Mouse (Mus musculus): Measurements from ENCODE around the gene Arrdc2. TPM values are rescaled to one million over a fixed set of nuclear protein-coding genes. Genes with fewer than 3 reads are reported as not detected.

Arrdc2 gene
- polyA plus RNA-seq, 1 experiment: 19.8 TPM

DNA sequence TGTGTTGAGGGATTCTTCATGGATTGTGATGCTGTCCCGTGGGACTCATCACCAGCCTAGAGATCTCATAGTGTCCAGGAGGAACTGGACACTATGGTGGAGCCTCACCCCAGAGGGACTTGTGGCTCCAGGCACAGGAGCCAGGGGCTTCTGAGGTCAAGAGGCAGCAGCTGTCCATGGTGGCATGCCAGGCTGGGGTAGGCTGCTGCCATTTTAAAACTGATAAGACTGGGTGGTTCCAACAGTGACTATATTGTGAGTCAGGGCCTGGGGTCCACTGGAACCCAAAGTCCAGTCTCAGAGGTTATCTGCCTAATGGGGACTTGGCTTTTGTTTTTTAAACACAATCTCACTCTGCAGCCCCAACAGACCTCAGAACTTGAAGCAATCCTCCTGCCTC is 37.7 kb downstream of the Arrdc2 start:
- TF ChIP-seq CTCF (conservative IDR thresholded peaks at IDR 0.05; ENCODE audit: insufficient read depth, insufficient read length, low read depth, low read length) (no peak), POLR2A (IDR thresholded peaks at IDR 0.05; ENCODE audit: low read depth, low read length) (no peak)
- no peak overlapping the region for H3K4me3 ChIP-seq (ENCODE audit: insufficient read depth, low read depth, low read length)
- H3K27ac ChIP-seq (ENCODE audit: insufficient read depth, low read depth, low read length): no peak overlapping the region
- DNase-seq: no peak
- no peaks in the 10 kb centered on the region; the same call in 1 of the 2 replicates for H3K4me1 ChIP-seq (ENCODE audit: control insufficient read depth, insufficient read depth, low read length)
- 79% methylated on average over 1 of the region's 1 CpGs for WGBS
- H3K36me3 ChIP-seq (ENCODE audit: control insufficient read depth, insufficient read depth, low read length): no peaks in the 10 kb centered on the region
- H3K27me3 ChIP-seq (replicated peaks; ENCODE audit: control insufficient read depth, insufficient read depth, low read length): no peaks in the 10 kb centered on the region

DNA sequence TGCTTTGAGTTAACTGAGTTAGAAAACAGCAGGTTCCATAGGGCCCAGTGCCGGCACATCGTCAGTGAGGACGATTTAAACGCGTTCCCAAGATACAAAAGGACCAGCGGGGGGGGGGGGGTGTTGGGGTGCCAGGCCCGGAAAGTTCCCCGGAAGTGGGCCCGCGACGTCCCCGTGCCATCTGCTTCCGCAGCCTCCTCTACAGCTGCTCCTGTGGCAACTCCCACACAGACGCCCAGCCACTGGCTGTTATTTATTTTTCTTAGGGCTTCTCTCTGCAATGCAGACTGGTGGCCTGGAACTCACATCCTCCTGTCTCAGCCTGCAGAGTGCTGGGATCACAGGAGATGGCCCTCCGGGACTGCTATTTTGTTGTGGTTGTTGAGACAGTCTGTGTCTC is 38.4 kb downstream of the Arrdc2 start:
- H3K4me3 ChIP-seq (ENCODE audit: insufficient read depth, low read depth, low read length): no peak overlapping the region
- H3K36me3 ChIP-seq (ENCODE audit: control insufficient read depth, insufficient read depth, low read length): no peaks in the 10 kb centered on the region
- no peak for DNase-seq
- no peaks in the 10 kb centered on the region for H3K27me3 ChIP-seq (replicated peaks; ENCODE audit: control insufficient read depth, insufficient read depth, low read length)
- TF ChIP-seq POLR2A (IDR thresholded peaks at IDR 0.05; ENCODE audit: low read depth, low read length) (no peak), CTCF (conservative IDR thresholded peaks at IDR 0.05; ENCODE audit: insufficient read depth, insufficient read length, low read depth, low read length) (no peak)
- no peaks in the 10 kb centered on the region; the same call in 1 of the 2 replicates for H3K4me1 ChIP-seq (ENCODE audit: control insufficient read depth, insufficient read depth, low read length)
- no peak overlapping the region for H3K27ac ChIP-seq (ENCODE audit: insufficient read depth, low read depth, low read length)
- WGBS: 22% methylated on average over 15 of the region's 15 CpGs

DNA sequence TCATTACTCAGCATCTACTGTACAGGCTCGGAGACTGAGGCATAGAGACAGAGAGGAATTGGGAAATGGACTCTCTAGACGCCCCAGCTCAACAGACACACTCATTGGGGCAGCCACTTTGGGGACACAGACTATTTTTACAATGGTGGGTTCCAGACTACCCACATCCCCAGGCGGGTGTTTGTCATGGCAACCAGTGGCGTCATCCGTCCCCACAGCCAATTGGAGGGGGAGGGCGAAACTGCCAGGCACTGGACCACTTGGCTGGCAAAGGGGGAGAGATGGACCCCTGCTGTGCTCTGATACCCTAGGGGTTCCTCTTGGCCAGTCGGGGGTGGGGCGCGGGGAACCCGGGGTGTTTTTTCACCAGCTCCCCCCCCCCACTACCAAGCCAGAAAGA is 38.9 kb downstream of the Arrdc2 start:
- whole genome bisulfite sequencing: 68% methylated on average over 10 of the region's 10 CpGs
- H3K27ac ChIP-seq (ENCODE audit: insufficient read depth, low read depth, low read length): no peak overlapping the region

DNA sequence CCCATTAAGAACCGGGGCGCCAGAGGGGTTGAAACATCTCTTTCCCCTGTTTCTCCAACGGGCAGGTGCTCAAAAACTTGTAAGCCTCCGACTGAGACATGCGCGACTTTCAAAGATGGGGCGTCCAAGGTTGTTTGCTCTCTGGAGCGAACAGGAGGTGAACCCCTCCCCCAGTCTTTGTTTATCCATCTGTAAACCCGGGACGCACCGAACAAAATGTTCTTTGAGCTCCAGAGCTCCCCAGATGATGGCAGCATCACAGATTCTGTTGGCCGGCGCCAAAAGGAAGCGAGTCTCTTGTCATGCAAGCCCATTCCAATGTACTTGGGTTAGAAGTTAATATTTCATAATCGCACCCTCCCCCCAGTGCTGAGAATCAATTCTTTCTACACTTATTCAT is 41.2 kb downstream of the Arrdc2 start:
- no peak overlapping the region for H3K4me3 ChIP-seq (ENCODE audit: insufficient read depth, low read depth, low read length)
- H3K27ac ChIP-seq (ENCODE audit: insufficient read depth, low read depth, low read length): peak overlapping the region; percentile 93
- 11% methylated on average over 15 of the region's 15 CpGs for WGBS
- H3K4me1 ChIP-seq (ENCODE audit: control insufficient read depth, insufficient read depth, low read length): peaks cover under 1% of the 10 kb centered on the region; the same call in 1 of the 2 replicates
- peak; percentile 89 for DNase-seq
- H3K36me3 ChIP-seq (ENCODE audit: control insufficient read depth, insufficient read depth, low read length): no peaks in the 10 kb centered on the region
- H3K27me3 ChIP-seq (replicated peaks; ENCODE audit: control insufficient read depth, insufficient read depth, low read length): no peaks in the 10 kb centered on the region
- TF ChIP-seq POLR2A (IDR thresholded peaks at IDR 0.05; ENCODE audit: low read depth, low read length) (no peak), CTCF (conservative IDR thresholded peaks at IDR 0.05; ENCODE audit: insufficient read depth, insufficient read length, low read depth, low read length) (no peak)

More for the DNA sequence above, 38.9 kb downstream of the Arrdc2 start:
- Histone ChIP-seq H3K4me1 (ENCODE audit: control insufficient read depth, insufficient read depth, low read length) (no peaks in the 10 kb centered on the region; the same call in 1 of the 2 replicates), H3K27me3 (replicated peaks; ENCODE audit: control insufficient read depth, insufficient read depth, low read length) (no peaks in the 10 kb centered on the region), H3K4me3 (ENCODE audit: insufficient read depth, low read depth, low read length) (no peak overlapping the region), H3K36me3 (ENCODE audit: control insufficient read depth, insufficient read depth, low read length) (no peaks in the 10 kb centered on the region)
- TF ChIP-seq POLR2A (IDR thresholded peaks at IDR 0.05; ENCODE audit: low read depth, low read length) (no peak), CTCF (conservative IDR thresholded peaks at IDR 0.05; ENCODE audit: insufficient read depth, insufficient read length, low read depth, low read length) (no peak)
- DNase-seq: no peak

DNA sequence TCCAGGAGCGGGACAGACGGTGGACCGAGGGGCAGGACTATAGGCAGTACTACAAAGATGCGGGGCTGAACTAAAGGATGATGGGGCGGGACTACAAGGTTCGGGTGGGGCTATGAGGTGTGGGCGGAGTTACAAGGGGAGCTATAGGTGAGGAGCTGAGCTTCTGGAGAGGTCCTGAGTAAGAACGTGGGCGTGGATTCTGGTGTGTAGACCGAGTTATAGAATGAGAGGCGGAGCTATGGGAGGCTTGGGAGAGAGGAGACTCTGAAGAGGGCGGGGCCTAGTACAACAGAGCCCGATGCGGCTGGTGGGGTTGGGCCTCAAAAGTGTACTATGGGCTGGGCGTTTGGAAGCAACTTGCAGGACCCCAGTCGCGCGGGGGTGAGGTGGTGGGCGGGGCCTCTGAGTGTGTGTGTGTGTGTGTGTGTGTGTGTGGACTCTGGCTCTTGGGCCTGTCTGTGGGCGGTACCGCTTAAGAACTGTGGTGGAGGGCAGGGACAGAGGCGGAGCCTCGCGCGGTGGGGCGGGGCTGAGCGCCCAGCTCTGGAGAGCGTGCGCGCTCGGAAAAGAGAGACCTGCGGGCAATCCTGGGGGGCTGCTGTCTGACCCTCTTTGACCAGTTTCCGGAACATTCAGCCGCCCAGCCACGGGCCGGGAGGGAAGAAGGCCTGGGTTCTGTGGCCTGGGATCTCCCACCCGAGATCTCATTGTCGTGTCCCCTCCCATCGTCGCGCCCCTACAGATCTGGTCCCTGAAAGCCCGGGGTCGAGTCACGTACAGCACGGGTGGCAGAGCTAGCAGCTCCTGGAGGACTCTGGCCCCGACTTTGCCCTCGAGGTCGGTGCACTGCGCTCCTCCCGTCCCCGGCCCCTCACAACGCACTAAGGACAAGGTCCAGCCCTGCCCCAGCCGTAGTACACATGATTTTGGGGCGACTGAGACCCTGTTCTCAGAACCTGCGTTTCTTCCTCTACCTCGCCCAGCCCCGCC is 42.1 kb downstream of the Arrdc2 start:
- TF ChIP-seq CTCF (conservative IDR thresholded peaks at IDR 0.05; ENCODE audit: insufficient read depth, insufficient read length, low read depth, low read length): no peak
- TF ChIP-seq POLR2A (IDR thresholded peaks at IDR 0.05; ENCODE audit: low read depth, low read length): no peak
- Histone ChIP-seq H3K4me3 (ENCODE audit: insufficient read depth, low read depth, low read length) (peak overlapping the region; percentile 48), H3K36me3 (ENCODE audit: control insufficient read depth, insufficient read depth, low read length) (no peaks in the 10 kb centered on the region), H3K27me3 (replicated peaks; ENCODE audit: control insufficient read depth, insufficient read depth, low read length) (no peaks in the 10 kb centered on the region), H3K4me1 (ENCODE audit: control insufficient read depth, insufficient read depth, low read length) (peaks cover 6% of the 10 kb centered on the region; the same call in 1 of the 2 replicates), H3K27ac (ENCODE audit: insufficient read depth, low read depth, low read length) (peak overlapping the region; percentile 93)
- peak; percentile 96 for DNase-seq
- WGBS: under 1% methylated on average over 56 of the region's 57 CpGs

DNA sequence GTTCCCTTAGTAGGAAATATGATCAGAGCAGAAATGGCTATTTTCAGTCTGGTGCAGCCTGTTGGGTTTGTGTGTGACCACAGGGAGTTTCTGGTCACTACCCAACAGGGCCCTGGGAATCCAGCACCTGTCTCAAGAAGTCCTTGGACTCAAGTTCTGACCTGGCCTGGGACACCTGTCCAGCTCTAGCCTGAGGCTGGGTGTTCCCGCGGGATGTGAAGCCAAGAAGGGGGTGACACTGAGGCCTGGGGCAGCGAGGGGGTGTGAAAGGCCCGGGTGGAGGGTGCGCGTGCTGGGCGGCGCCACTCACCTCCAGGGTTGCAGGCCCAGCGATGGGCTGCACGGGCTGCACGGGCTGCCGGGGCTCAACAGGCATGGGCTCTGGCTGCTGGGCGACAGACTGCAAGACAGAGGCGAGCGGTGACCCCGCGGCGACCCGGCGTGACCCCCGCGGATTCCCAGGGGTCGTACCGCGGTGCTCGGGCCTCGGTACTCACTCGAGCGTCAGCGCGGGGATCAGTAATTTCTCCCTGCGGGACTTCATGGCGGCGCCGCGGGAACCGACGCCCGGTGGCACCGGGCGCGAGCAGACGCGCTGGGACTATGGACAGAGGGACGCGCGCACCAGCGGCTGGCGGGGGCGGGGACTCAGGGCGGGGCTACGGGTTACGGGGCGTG is 43.0 kb downstream of the Arrdc2 start:
- H3K27me3 ChIP-seq (replicated peaks; ENCODE audit: control insufficient read depth, insufficient read depth, low read length): no peaks in the 10 kb centered on the region
- 6% methylated on average over 54 of the region's 54 CpGs for WGBS
- H3K4me1 ChIP-seq (ENCODE audit: control insufficient read depth, insufficient read depth, low read length): peaks cover 10% of the 10 kb centered on the region; the same call in 1 of the 2 replicates
- peak overlapping the region; percentile 48 for H3K4me3 ChIP-seq (ENCODE audit: insufficient read depth, low read depth, low read length)
- H3K27ac ChIP-seq (ENCODE audit: insufficient read depth, low read depth, low read length): peak overlapping the region; percentile 54
- TF ChIP-seq CTCF (conservative IDR thresholded peaks at IDR 0.05; ENCODE audit: insufficient read depth, insufficient read length, low read depth, low read length) (no peak), POLR2A (IDR thresholded peaks at IDR 0.05; ENCODE audit: low read depth, low read length) (no peak)
- no peak for DNase-seq
- no peaks in the 10 kb centered on the region for H3K36me3 ChIP-seq (ENCODE audit: control insufficient read depth, insufficient read depth, low read length)

DNA sequence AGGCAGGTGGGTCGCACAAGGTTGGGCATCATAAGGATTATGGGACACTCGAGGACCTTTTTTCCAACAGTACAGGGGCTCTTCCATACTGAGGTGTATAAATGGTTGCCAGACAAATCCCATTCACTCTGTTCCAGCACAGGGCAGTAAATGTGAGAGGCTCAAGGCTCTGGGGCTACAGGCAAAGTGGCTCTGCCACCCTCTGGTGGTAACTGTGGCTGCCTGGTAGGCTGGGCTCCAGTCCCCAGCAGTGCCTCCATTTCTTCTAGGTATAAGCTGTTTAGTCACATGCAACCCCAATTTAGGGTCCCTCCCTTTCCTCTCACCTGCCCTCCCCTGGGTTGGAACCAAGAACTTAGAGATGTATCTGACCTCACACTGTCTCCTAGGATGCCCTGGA is 44.1 kb downstream of the Arrdc2 start:
- no peaks in the 10 kb centered on the region for H3K36me3 ChIP-seq (ENCODE audit: control insufficient read depth, insufficient read depth, low read length)
- 96% methylated on average over 2 of the region's 2 CpGs for WGBS
- peaks cover 12% of the 10 kb centered on the region; the same call in 1 of the 2 replicates for H3K4me1 ChIP-seq (ENCODE audit: control insufficient read depth, insufficient read depth, low read length)
- no peaks in the 10 kb centered on the region for H3K27me3 ChIP-seq (replicated peaks; ENCODE audit: control insufficient read depth, insufficient read depth, low read length)
- H3K27ac ChIP-seq (ENCODE audit: insufficient read depth, low read depth, low read length): no peak overlapping the region
- no peak overlapping the region for H3K4me3 ChIP-seq (ENCODE audit: insufficient read depth, low read depth, low read length)
- DNase-seq: no peak
- TF ChIP-seq POLR2A (IDR thresholded peaks at IDR 0.05; ENCODE audit: low read depth, low read length): no peak
- peak; percentile 41; the same call in 1 of the 2 replicates for TF ChIP-seq CTCF (conservative IDR thresholded peaks at IDR 0.05; ENCODE audit: insufficient read depth, insufficient read length, low read depth, low read length)
